Mouse (Mus musculus): Measurements from ENCODE around the gene Anapc16.

Gene Anapc16

DNA sequence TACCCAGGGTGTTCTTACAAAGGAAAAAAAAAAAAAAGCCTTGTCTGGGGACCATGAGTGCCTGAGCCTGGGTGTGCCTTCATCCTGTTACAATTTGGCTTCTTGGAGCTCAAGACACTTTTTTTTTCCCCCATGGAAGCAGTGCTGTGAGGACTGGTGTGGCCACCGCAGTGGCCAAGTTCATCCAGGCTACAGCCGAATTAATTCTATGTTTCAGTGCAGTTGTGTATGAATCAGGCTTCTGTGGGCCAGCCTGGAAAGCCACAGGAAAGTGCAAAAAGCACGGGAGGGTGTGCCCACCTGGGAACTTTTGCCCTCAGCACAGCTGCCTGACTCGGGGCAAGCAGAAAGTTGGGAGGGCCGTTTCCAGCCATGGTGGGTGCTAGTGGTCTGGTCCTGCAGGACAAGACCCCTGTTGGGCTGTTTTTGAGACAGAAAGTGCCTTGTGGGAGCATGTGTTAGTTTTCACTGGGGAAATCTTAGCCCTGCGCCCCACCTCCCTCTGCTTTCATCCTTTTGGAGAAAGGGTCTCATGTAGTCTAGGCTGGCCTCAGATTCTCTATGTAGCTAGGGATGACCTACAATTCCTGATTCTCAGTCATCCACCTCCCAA is 32.4 kb downstream of the Anapc16 start:
- no peak for DNase-seq (ENCODE audit: low read depth)

DNA sequence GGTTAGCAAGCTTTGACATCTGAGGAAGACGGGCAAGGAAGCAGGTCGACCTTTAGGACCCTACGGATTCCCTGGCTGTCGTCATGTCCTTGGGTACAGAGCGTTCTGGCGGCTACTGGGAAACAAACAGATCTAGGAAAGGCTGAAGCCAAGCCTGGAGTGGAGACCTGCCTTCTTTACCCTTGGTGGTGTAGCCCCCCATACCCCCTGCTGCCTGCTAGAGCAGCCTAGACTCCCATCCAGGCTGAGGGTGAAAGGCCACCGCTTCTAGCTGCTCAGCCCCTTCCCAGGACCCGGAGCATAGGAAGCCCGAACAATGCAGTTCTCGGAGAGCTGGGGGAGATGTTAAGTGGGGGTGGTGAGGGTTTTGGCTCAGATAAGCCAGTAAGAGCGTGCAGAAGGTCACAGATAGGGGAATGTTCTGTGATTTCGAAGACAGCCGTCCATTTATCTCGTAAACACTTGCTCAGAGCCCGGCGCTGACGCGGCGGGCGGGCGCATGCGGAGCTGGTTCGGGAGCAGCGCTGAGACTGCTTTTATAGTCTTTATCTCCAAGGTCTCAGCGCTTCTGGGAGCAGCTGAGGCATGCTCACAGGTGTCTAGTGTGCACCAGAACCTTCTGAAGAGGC is 33.0 kb downstream of the Anapc16 start:
- DNase-seq (ENCODE audit: low read depth), result no peak

DNA sequence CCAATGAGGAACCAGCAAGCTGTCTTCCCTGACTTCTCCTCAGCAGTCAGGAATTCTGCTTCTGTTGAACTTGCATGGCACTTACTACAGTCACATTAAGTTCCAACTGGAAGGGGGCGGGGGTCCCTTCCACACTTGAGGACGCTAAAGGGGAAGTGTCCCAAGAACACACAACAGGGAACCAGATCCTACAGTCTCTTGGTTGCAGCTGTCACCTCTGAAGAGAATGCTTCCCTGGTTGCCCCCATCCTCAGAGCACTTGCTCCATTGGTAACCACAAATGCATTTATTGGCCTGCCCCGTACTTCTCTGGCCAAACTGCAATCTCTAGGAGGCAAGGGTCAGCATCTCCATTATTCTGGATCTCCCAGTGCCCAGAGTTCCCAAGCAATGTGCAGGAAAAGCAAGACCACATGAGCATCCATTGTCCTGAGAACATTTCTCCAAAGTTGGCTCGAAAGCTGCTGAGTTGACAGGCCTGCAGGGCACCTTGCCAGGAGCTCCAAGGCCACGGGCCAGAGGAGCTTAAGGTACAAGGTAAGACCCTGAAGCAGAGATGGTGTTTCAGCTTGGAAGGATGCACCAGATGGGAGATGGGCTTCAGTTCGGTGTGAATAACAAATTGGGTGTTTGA is 35.5 kb downstream of the Anapc16 start:
- no peak for DNase-seq (ENCODE audit: low read depth)

GRCm38 (mm10) chr10:59966743-59967142 is 36.2 kb downstream of the Anapc16 start:
- no peak for DNase-seq (ENCODE audit: low read depth)

- no peak for DNase-seq (ENCODE audit: low read depth)
Measured at GRCm38 (mm10) chr10:59965788-59966187, 37.1 kb downstream of the Anapc16 start.

DNA sequence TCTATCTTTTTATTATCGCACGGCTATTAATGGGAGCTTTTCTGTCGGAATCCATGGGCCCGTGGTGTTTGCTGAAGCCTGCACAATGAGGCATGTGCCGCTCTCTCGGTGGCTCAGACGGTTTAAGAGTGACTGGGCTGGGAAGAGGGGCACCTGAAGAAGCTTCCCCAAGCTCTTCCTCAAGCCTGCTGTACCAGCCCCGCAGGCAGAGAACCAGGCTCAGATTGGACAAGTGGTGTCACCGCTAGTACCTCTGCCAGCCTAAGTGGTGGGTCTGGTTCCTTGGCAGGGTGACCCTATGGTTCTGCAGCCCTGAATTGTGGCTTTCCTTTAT is 37.6 kb downstream of the Anapc16 start:
- DNase-seq (ENCODE audit: low read depth), result no peak

DNA sequence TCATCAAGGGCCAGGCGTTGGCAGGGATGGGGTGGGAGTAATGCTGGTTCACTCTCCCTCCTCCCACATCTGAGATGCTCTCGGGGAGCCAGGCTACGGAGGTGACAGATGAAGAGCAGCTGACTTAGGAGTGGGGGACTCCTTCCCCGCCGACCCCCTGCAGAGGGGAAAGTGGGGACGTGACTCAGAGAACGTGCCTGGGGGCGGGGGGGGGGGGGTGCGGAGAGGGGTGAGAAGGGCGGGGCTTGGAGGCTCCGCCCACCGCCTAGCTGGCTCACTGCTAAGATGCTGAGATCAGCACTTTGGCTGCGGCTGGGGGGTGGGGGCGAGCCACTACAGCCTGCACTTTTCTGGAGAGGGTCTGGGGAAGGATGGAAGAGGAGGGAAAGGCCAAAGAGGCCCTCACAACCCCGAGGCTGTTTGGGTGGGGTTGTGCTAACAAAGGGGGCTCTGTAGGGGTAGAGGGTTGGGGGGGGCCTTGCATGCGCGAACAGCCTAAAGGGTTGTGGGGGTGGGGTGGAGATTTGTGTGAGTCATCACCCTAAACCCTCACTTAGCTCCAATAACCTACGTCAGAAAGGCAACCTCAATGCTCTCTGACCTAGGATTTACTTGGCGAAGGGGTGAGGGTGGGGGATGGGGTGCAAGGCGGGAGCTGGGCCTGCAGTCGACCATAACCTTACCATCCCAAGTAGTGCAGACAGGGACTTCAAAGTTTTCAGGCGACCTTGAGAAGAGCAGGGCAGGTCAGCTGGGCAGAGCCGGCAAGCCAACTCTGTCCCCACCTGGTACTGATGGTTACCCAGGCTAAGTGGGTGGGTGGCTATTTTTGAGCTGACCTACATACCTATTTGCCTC is 38.2 kb downstream of the Anapc16 start:
- no peak for DNase-seq (ENCODE audit: low read depth)

DNA sequence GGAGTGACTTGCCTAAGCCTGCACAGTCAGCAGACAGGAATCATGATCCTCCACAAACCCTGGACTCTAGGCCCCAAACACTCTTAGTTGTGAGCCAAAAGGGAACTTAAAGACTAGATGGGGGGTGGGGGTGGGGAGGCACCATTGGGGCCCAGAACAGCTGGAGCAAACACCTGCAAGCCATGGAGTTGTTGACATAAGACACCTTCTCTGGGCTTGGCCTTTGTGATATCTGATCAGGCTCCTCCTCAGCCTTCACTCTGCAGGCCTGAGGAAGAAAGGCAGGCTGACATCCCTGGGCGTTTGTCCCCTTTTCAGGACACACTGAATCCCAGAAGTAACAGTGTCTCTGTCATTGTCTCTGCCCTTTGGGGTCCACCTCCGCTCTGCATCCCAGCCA is 39.3 kb downstream of the Anapc16 start:
- DNase-seq (ENCODE audit: low read depth), result no peak

DNA sequence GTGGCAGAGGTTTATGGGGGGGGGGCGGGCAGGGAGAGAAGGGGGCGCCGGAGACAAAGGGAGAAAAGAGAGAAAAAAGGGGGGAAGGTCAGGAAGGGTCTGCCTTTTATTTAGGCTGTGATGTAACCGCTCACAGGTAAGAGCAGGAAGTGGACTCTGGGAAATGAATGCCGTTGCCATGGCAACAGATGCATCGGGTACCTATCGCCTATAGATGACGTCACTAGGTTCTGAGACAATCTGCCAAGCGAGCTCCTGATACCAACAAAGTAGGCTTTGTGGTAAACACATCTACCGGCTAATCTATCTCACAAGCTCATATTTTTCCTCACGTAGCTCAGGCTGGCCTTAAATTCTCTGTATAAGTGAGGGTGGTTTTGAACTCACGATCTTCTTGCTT is 43.4 kb downstream of the Anapc16 start:
- no peak for DNase-seq (ENCODE audit: low read depth)

GRCm38 (mm10) chr10:59958458-59958857 is 44.5 kb downstream of the Anapc16 start:
- DNase-seq (ENCODE audit: low read depth), result no peak

- no peak for DNase-seq (ENCODE audit: low read depth)
Measured at GRCm38 (mm10) chr10:59957171-59958149, 45.5 kb downstream of the Anapc16 start.

DNA sequence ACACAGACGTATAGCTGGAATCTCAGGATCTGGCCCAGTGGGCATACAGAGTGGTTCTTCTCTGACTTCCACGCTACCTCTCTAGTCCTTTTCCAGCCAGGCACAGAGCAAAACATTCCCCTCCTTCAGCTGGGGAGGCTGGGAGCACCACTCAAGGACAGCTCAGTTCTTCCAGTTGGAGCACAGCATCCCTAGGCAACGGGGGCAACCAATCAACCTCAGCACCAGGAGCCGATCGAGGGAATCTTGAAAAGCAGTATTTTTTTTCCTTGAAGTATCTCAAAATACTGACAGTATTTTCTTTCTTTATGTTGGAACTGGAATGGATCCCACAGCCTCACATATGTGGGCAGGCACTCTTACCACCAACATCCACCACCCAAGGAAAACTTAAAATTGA is 46.3 kb downstream of the Anapc16 start:
- no peak for DNase-seq (ENCODE audit: low read depth)

DNA sequence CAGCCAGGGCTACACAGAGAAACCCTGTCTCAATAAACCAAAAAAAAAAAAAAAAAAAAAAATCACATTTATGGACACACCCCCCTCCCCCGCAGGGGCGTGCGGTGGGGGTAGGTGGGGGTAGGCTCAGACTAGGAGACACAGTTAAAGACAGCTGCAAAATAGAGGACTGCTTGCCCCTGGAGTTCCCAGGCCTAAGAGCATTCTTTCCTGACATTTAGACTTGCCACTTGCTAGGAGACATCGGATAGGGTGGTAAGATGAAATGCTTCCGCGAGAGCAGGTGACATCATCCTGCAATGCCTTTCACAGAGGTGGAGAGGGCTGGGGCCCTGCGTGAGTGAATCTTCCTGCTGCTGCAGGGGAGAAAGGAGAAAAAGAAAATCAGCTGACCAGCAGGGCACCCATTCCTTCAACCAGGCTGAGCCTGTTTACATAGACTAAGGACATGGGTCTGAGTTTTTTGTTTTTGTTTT is 49.3 kb downstream of the Anapc16 start:
- DNase-seq (ENCODE audit: low read depth), result no peak

DNA sequence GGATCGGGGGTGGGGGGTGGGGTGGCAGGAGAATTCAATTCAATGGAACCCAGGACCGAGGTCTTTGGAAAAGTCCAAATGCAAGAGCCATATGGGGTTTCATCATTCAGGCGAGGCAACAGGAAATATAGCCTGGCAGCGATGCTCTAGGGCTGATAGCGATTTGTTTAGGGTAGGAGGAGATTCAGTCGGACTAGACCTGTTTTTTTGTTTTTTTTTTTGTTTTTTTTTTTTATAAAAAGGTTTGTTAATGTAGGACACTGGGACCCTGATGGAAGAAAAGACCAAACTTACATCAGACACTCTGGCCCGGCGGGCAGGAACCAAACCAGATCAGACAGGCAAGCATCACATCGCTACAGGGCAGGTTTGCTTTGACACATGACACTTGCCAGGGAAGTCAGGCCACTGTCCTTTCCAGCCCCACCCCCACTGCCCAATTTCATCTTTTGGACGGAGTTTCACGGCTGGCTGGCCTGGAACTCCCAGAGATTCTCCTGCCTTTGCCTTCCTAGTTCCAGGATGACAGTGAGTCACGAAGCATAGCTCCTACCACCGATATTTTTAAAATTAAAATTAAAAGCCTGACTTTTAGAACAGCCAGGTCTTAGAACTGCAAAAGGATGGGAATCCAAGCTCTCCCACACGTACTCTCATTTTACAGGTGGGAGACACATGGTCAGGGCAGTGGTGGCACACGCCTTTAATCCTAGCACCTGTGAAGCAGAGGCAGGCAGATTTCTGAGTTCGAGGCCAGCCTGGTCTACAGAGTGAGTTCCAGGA is 50.0 kb downstream of the Anapc16 start:
- no peak for DNase-seq (ENCODE audit: low read depth)

- DNase-seq (ENCODE audit: low read depth), result no peak
Measured at GRCm38 (mm10) chr10:59952152-59952780, 50.7 kb downstream of the Anapc16 start.

DNA sequence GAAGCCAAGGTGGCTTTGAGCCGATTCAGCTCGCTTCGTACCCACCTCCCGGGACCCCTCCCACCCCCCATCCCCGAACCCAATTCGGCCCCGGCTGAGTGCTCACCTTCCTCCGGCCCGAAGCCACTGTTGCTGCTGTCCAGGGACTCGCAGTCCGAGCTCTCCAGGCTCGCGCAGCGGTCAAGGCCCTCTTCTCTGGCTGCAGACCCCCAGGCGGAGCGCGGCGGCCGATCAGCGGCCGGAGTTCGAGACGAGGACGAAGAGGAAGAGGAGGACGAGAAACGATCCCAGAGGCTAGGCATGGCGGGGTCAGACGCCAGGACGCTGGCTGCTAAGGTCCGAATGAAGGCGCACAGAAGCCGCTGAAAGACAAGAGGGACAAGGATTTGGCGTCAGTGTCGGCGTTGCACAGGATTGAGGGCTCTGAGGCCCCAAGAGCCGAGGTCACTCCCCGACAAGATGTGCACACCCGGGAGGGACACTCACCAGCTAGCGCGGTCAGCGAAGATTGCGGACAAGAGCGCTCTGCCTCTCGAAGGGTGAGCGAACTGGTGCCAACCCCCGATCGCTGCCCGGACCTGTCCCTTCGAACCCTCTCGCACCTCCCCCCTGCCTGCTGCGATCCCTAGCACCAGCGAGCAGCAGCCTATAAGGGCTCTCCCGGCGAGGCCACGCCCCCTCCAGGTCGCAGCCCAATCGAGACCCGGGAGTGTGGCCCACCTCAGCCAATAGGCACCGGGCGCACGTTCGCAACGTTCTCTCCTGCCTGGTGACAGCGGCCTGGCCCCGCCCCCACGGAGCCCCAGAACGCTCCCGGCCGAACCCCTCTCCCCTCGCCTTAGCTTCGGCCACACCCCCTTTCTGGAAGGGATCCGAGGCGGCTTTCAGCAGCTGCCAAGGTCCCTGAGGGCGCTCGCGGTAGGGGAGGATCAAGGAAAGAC is 51.5 kb downstream of the Anapc16 start, which contains the start of gene Ddit4:
Gene Ddit4 (minus strand): TSS at position 624 of the 941 bp plus-strand sequence.
- DNase-seq (ENCODE audit: low read depth), result peak; percentile 97

DNA sequence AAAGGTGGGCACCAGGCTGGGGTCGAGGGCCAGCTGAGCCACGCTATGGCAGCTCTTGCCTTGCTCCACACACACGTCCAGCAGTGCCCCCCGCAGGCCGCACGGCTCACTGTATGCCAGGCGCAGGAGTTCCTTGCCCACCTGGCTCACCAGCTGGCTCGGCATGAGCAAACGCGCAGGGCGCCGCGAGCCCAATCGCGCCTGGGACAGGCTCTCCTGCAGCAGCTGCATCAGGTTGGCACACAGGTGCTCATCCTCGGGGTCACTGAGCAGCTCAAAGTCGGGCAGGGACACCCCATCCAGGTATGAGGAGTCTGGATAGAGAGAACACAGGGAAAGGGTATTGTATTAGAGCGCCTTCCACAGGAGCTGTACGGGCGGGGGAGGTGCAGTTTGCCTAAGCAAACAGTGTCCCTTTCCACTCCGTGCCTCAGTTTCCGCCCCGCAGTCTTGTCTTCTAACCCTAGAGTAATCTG is 52.2 kb downstream of the Anapc16 start:
- DNase-seq (ENCODE audit: low read depth), result peak; percentile 56

GRCm38 (mm10) chr10:59949783-59950605 is 52.9 kb downstream of the Anapc16 start:
- no peak for DNase-seq (ENCODE audit: low read depth)

Data from fibroblast of lung, adult 2 months (primary cell).